Mouse (Mus musculus): ENCODE data around the gene Anp32e. TPM values are rescaled to one million over a fixed set of nuclear protein-coding genes. Genes with fewer than 3 reads are reported as not detected.

The Anp32e gene
- polyA plus RNA-seq, 1 experiment from 2014 or later, result 78.3 TPM

DNA sequence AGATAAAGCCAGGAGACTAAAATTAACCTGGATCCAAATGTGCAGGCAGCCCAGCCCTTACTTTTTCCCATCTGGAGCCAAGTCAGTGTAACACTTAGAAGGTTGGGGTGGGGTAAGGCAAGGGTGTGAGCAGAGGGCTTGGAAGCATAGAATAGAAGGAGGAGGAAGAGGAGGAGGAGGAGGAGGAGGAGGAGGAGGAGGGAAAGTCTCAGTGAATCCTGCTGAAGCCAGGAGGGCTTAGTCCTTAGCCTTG lies 26.7 kb upstream of the Anp32e start:
- Histone ChIP-seq H3K9me3 (ENCODE audit: control insufficient read depth, low read length) (no peaks in the 10 kb centered on the region), H3K27me3 (ENCODE audit: control insufficient read depth, insufficient read depth, low read length) (no peaks in the 10 kb centered on the region), H3K4me1 (ENCODE audit: control insufficient read depth, insufficient read depth, low read length) (peaks cover 40% of the 10 kb centered on the region), H3K36me3 (ENCODE audit: control insufficient read depth, insufficient read depth, low read length) (peaks cover 7% of the 10 kb centered on the region; the same call in 1 of the 2 replicates), H3K27ac (ENCODE audit: low read depth, low read length) (peak overlapping the region; percentile 47; the same call in 1 of the 2 replicates), H3K9ac (ENCODE audit: low read depth, low read length) (no peak overlapping the region), H3K4me3 (ENCODE audit: low read length) (no peak overlapping the region), H3K4me2 (replicated peaks; ENCODE audit: low read depth, low read length) (no peak overlapping the region)
- ATAC-seq (ENCODE audit: low FRiP score, low TSS enrichment), result no peak

DNA sequence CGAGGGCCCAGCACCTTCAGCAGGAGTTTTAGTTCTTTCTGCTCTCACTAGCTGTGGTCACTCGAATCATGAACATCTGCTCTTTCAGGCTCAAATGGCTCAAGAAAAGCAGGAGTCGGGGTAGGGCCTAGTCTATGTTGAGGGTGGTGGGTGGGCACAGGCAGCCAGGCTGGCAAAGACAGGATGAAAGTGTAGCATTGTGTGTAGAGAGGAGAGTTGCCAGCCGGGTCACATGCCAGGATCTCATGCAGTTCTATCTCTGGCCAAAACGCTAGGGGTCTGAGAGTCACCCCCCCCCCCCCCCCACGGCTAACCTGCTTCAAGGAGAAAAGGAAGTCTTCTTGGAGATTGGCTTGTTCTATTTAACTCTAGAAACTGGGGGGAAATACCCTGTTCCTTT lies 26.4 kb upstream of the Anp32e start:
- Histone ChIP-seq H3K27me3 (ENCODE audit: control insufficient read depth, insufficient read depth, low read length) (no peaks in the 10 kb centered on the region), H3K36me3 (ENCODE audit: control insufficient read depth, insufficient read depth, low read length) (peaks cover 3% of the 10 kb centered on the region; the same call in 1 of the 2 replicates), H3K4me2 (replicated peaks; ENCODE audit: low read depth, low read length) (no peak overlapping the region), H3K27ac (ENCODE audit: low read depth, low read length) (no peak overlapping the region; the same call in 1 of the 2 replicates), H3K9me3 (ENCODE audit: control insufficient read depth, low read length) (no peaks in the 10 kb centered on the region), H3K4me1 (ENCODE audit: control insufficient read depth, insufficient read depth, low read length) (peaks cover 40% of the 10 kb centered on the region), H3K9ac (ENCODE audit: low read depth, low read length) (peak overlapping the region; percentile 7; the same call in 1 of the 2 replicates), H3K4me3 (ENCODE audit: low read length) (no peak overlapping the region)
- WGBS, result 20% methylated on average over 6 of the region's 6 CpGs
- ATAC-seq (ENCODE audit: low FRiP score, low TSS enrichment), result no peak

DNA sequence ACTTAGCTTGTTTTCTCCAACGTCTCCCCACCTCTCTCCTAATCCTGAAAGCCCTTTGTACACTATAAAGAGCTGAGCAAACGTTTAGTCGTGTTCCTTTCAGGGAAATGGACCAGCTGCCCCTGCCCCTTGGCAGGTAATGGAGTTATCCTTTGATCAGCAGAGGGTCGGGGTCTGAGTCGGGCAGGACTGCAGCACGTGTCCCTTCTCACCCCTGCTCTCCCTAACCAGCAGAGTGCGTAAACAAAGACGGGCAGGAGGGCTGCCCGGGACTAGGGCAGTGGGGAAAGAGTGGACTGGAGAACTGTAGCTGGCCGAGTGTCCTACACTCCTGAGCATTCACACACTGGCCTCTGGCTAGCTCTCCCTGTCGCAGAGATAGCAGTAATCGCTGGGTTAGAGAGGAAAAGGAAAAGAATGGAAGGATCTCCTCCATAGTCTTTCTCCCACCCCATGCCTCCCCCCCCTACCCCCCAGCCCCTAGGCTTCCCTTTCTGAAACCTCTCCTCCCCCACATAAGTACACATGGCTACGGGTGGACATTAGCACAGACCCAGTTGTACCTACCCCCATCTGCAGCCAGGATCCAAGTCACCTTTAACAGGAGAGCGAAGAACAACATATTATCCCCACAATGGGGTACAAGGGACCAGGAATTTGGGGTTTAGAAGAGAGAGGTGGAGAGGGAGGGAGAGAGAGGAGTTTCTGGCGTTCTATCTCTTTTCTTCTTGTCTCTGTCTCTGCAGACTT lies 25.1 kb upstream of the Anp32e start:
- Histone ChIP-seq H3K4me1 (ENCODE audit: control insufficient read depth, insufficient read depth, low read length) (peaks cover 40% of the 10 kb centered on the region), H3K27ac (ENCODE audit: low read depth, low read length) (peak overlapping the region; percentile 37; the same call in 1 of the 2 replicates), H3K4me3 (ENCODE audit: low read length) (peak overlapping the region; percentile 36), H3K4me2 (replicated peaks; ENCODE audit: low read depth, low read length) (peak overlapping the region; percentile 73), H3K9me3 (ENCODE audit: control insufficient read depth, low read length) (no peaks in the 10 kb centered on the region), H3K27me3 (ENCODE audit: control insufficient read depth, insufficient read depth, low read length) (no peaks in the 10 kb centered on the region), H3K36me3 (ENCODE audit: control insufficient read depth, insufficient read depth, low read length) (no peaks in the 10 kb centered on the region), H3K9ac (ENCODE audit: low read depth, low read length) (peak overlapping the region; percentile 52)
- WGBS, result 4% methylated on average over 15 of the region's 15 CpGs
- ATAC-seq (ENCODE audit: low FRiP score, low TSS enrichment), result peak; percentile 54

DNA sequence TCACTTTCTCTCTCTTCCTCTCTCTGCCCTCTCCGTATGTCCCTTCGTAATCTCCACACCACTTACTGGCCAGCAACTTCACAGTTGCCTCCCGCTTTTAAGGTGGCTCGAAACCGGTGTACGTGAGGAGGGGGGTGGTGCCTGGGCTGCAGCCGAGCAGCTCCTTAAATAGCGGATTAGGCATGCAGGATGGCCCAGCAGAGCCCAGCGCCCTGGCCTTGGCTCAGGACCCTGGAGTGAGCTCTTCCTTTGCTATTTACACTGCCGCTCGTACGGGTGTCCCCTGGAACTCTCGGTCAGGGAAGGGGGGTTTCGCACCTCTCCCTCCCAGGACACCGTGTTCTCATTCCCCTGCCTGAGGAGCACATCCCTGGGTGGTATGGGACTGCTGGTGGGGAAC lies 24.5 kb upstream of the Anp32e start, which contains the start of gene Car14:
TSS of gene Car14 (minus strand) at position 124 of the 400 bp plus-strand sequence.
- H3K36me3 ChIP-seq (ENCODE audit: control insufficient read depth, insufficient read depth, low read length), result no peaks in the 10 kb centered on the region
- H3K9me3 ChIP-seq (ENCODE audit: control insufficient read depth, low read length), result no peaks in the 10 kb centered on the region
- no peaks in the 10 kb centered on the region for H3K27me3 ChIP-seq (ENCODE audit: control insufficient read depth, insufficient read depth, low read length)
- peak within 1 kb of the TSS; percentile 36 for H3K4me3 ChIP-seq (ENCODE audit: low read length)
- peaks cover 40% of the 10 kb centered on the region for H3K4me1 ChIP-seq (ENCODE audit: control insufficient read depth, insufficient read depth, low read length)
- H3K9ac ChIP-seq (ENCODE audit: low read depth, low read length), result peak within 1 kb of the TSS; percentile 52
- H3K4me2 ChIP-seq (replicated peaks; ENCODE audit: low read depth, low read length), result peak within 1 kb of the TSS; percentile 73
- peak; percentile 25 for ATAC-seq (ENCODE audit: low FRiP score, low TSS enrichment)
- H3K27ac ChIP-seq (ENCODE audit: low read depth, low read length), result peak within 1 kb of the TSS; percentile 37; the same call in 1 of the 2 replicates
- WGBS, result 1% methylated on average over 15 of the region's 15 CpGs

DNA sequence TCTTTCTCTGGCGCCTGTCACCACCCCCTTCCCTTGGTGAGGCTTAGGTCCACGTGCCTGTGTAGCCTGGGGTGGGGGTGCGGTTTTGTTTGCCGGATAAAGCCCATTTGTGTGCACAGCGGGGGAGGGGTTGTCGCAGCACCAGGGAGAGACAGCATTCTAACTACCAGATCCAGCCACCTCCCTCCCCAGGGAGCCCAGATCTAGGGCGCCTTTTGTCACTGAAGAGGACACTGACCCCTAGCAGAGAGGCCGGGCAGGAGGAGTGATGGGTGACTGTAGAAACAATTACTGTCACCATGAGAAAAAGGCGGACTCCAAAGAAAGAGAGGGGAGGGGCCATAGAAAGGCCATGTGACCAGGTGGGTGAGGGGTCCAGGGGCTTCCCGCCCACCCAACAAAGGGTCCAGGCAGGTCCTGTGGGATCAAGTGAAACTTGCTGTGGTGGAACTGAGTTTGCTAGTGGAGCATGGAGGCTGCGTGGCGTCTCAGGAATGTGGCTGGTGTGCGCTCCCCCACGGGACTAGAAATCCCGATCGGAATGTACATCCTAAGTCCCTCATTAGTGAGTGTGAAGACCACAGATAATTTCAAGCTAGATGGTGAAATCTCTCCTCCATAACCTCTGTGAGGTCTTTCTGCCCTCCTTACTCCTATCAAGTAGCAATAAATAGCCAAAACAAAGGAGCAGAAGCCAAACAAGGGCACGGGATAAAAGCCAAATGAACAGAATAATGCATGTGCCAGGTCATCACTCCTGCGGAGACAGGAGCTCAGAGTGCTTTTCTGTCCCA lies 23.7 kb upstream of the Anp32e start:
- peak; percentile 51 for ATAC-seq (ENCODE audit: low FRiP score, low TSS enrichment)
- Histone ChIP-seq H3K4me3 (ENCODE audit: low read length) (peak overlapping the region; percentile 36), H3K4me2 (replicated peaks; ENCODE audit: low read depth, low read length) (peak overlapping the region; percentile 73), H3K9ac (ENCODE audit: low read depth, low read length) (peak overlapping the region; percentile 52; the same call in 1 of the 2 replicates), H3K27ac (ENCODE audit: low read depth, low read length) (0 out of 2 replicates have a peak overlapping the region, but pooled peaks have one; percentile 20), H3K36me3 (ENCODE audit: control insufficient read depth, insufficient read depth, low read length) (no peaks in the 10 kb centered on the region), H3K27me3 (ENCODE audit: control insufficient read depth, insufficient read depth, low read length) (no peaks in the 10 kb centered on the region), H3K4me1 (ENCODE audit: control insufficient read depth, insufficient read depth, low read length) (peaks cover 40% of the 10 kb centered on the region), H3K9me3 (ENCODE audit: control insufficient read depth, low read length) (no peaks in the 10 kb centered on the region)
- WGBS, result under 1% methylated on average over 18 of the region's 18 CpGs

DNA sequence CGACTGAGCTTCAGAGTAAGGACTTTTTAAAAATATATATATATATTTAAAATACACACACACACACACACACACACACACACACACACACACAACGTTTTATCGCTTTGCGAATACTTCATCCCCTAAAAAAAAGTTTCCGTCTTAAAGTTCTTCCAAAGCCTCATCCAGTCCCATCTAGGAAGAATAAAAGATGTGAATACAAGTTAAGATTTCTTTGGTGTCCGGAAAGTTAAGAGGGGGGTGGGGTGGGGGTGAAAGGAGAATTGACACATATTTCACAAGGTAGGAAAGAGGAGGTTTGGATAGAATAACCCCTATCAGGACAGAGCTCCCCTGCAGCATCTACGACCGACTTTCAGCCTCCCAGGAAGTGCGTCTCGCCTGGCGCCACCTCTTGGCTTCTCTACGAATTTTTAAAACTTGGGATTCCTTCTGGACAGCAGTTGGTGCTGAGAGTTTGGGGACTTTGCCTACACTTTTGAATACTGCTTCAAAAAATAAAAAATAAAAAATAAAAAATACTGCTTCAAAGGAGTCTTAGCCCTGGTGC lies 23.0 kb upstream of the Anp32e start:
- ATAC-seq (ENCODE audit: low FRiP score, low TSS enrichment), result no peak
- Histone ChIP-seq H3K27ac (ENCODE audit: low read depth, low read length) (no peak overlapping the region), H3K4me1 (ENCODE audit: control insufficient read depth, insufficient read depth, low read length) (peaks cover 40% of the 10 kb centered on the region), H3K27me3 (ENCODE audit: control insufficient read depth, insufficient read depth, low read length) (no peaks in the 10 kb centered on the region), H3K9me3 (ENCODE audit: control insufficient read depth, low read length) (no peaks in the 10 kb centered on the region), H3K4me3 (ENCODE audit: low read length) (peak overlapping the region; percentile 36; the same call in 1 of the 2 replicates), H3K9ac (ENCODE audit: low read depth, low read length) (peak overlapping the region; percentile 52; the same call in 1 of the 2 replicates), H3K4me2 (replicated peaks; ENCODE audit: low read depth, low read length) (peak overlapping the region; percentile 73), H3K36me3 (ENCODE audit: control insufficient read depth, insufficient read depth, low read length) (no peaks in the 10 kb centered on the region)
- under 1% methylated on average over 12 of the region's 12 CpGs for WGBS

DNA sequence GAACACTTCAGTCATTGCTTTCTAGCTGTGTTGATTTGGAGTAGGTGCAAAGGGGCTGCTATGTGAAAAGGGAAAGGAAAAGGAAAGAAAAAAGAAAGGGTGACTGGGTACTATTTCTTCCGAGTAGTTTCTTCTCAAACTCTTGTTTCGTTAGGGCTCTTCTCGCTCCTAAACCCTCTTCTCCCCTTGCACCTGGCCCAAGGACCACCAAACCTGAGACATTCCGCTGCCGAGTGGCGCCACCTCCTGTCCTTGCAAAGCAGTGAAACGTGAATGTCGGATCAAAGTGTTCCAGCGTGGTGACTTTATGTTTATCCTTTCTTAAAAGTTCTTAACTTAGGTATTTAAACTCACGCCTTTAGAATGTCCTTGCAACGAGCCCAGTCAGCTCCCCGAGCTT lies 22.2 kb upstream of the Anp32e start:
- no peak for ATAC-seq (ENCODE audit: low FRiP score, low TSS enrichment)
- Histone ChIP-seq H3K27ac (ENCODE audit: low read depth, low read length) (no peak overlapping the region), H3K36me3 (ENCODE audit: control insufficient read depth, insufficient read depth, low read length) (no peaks in the 10 kb centered on the region), H3K9ac (ENCODE audit: low read depth, low read length) (peak overlapping the region; percentile 8; the same call in 1 of the 2 replicates), H3K4me3 (ENCODE audit: low read length) (peak overlapping the region; percentile 23), H3K27me3 (ENCODE audit: control insufficient read depth, insufficient read depth, low read length) (no peaks in the 10 kb centered on the region), H3K9me3 (ENCODE audit: control insufficient read depth, low read length) (no peaks in the 10 kb centered on the region), H3K4me2 (replicated peaks; ENCODE audit: low read depth, low read length) (peak overlapping the region; percentile 73), H3K4me1 (ENCODE audit: control insufficient read depth, insufficient read depth, low read length) (peaks cover 36% of the 10 kb centered on the region)
- under 1% methylated on average over 12 of the region's 12 CpGs for WGBS

DNA sequence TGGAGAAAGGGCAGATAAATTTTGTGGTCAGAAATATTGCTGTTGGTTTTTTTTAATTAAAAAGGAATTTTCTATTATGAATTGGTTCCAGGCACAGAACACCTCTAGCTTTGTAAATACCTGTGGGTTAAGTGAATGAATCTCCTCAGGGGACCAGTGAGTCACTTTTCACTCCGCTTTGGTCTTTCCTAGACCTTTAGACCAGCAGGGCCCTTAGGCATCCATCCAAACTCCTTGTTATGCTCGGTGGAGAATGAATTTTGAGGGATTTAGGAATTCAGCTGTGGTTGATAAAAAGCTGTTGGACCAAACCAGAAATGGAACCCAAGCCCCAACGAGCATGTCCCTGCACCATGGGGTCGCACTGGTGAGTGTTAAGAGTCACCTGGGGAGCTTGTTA lies 21.4 kb upstream of the Anp32e start:
- Histone ChIP-seq H3K4me1 (ENCODE audit: control insufficient read depth, insufficient read depth, low read length) (peaks cover 29% of the 10 kb centered on the region; the same call in 1 of the 2 replicates), H3K9me3 (ENCODE audit: control insufficient read depth, low read length) (no peaks in the 10 kb centered on the region), H3K27ac (ENCODE audit: low read depth, low read length) (no peak overlapping the region), H3K9ac (ENCODE audit: low read depth, low read length) (no peak overlapping the region), H3K36me3 (ENCODE audit: control insufficient read depth, insufficient read depth, low read length) (no peaks in the 10 kb centered on the region), H3K27me3 (ENCODE audit: control insufficient read depth, insufficient read depth, low read length) (no peaks in the 10 kb centered on the region), H3K4me2 (replicated peaks; ENCODE audit: low read depth, low read length) (no peak overlapping the region), H3K4me3 (ENCODE audit: low read length) (no peak overlapping the region)
- no peak for ATAC-seq (ENCODE audit: low FRiP score, low TSS enrichment)
- WGBS, result 56% methylated on average over 4 of the region's 4 CpGs
